Mouse (Mus musculus): ENCODE results near the gene Rgcc.

Gene Rgcc

GRCm38 (mm10) chr14:79275870-79276395, 25.5 kb downstream of the Rgcc start:
- peak; percentile 40 for DNase-seq

- DNase-seq = no peak
Observed at GRCm38 (mm10) chr14:79275441-79275840, 26.0 kb downstream of the Rgcc start.

- DNase-seq = peak; percentile 35
Observed at GRCm38 (mm10) chr14:79273697-79274477, 27.6 kb downstream of the Rgcc start.

- DNase-seq = no peak
Observed at GRCm38 (mm10) chr14:79272991-79273390, 28.5 kb downstream of the Rgcc start.

- no peak for DNase-seq
Observed at GRCm38 (mm10) chr14:79272188-79272694, 29.2 kb downstream of the Rgcc start.

- no peak for DNase-seq
Observed at GRCm38 (mm10) chr14:79269551-79269950, 31.9 kb downstream of the Rgcc start.

GRCm38 (mm10) chr14:79267878-79268277, 33.6 kb downstream of the Rgcc start:
- no peak for DNase-seq

- no peak for DNase-seq
Observed at GRCm38 (mm10) chr14:79267382-79267781, 34.1 kb downstream of the Rgcc start.

GRCm38 (mm10) chr14:79266408-79266807, 35.0 kb downstream of the Rgcc start:
- DNase-seq = no peak

- DNase-seq = no peak
Observed at GRCm38 (mm10) chr14:79265738-79266137, 35.7 kb downstream of the Rgcc start.

GRCm38 (mm10) chr14:79263321-79263720, 38.1 kb downstream of the Rgcc start:
- no peak for DNase-seq

GRCm38 (mm10) chr14:79262677-79263076, 38.8 kb downstream of the Rgcc start:
- no peak for DNase-seq

- no peak for DNase-seq
Observed at GRCm38 (mm10) chr14:79259062-79259779, 42.2 kb downstream of the Rgcc start.

- DNase-seq = no peak
Observed at GRCm38 (mm10) chr14:79256656-79257055, 44.8 kb downstream of the Rgcc start.

- no peak for DNase-seq
Observed at GRCm38 (mm10) chr14:79255786-79256185, 45.7 kb downstream of the Rgcc start.

GRCm38 (mm10) chr14:79251727-79252285, 49.6 kb downstream of the Rgcc start:
- DNase-seq = no peak

GRCm38 (mm10) chr14:79244571-79244970, 56.9 kb downstream of the Rgcc start:
- no peak for DNase-seq

GRCm38 (mm10) chr14:79243038-79243883, 58.2 kb downstream of the Rgcc start:
- DNase-seq = no peak

GRCm38 (mm10) chr14:79242386-79242720, 59.1 kb downstream of the Rgcc start:
- no peak for DNase-seq

- no peak for DNase-seq
Observed at GRCm38 (mm10) chr14:79241656-79242385, 59.6 kb downstream of the Rgcc start.

GRCm38 (mm10) chr14:79241057-79241570, 60.3 kb downstream of the Rgcc start:
- DNase-seq = peak; percentile 43

- no peak for DNase-seq
Observed at GRCm38 (mm10) chr14:79239402-79239801, 62.0 kb downstream of the Rgcc start.

Data from embryo, embryonic 11 days (tissue).